Mouse (Mus musculus): ENCODE data around the gene Pagr1b.

- no peak for TF ChIP-seq CTCF (IDR thresholded peaks at IDR 0.05; ENCODE audit: low read depth, low read length)
- no peak for TF ChIP-seq POLR2A (IDR thresholded peaks at IDR 0.05; ENCODE audit: borderline replicate concordance, low read depth, low read length)
These were observed 10.3 kb upstream of the Pagr1b start for GRCm38 (mm10) chr7:127026616-127026983.

All from bone marrow macrophage, adult 2 months (primary cell).